Mouse (Mus musculus) layer of hippocampus, postnatal 25 days (tissue): ENCODE measurements around the gene Tigd4. TPM values are rescaled to one million over a fixed set of nuclear protein-coding genes. Genes with fewer than 3 reads are reported as not detected.
A peak's percentile ranks its signal among the peaks of the same experiment; 100 is the strongest.
"Not testable (repeated sequence)": the region's sequence is repeated elsewhere in the genome, so short reads cannot be mapped to it uniquely, and the experiment has no call there.

Experiments
- DNase-seq, 2 experiments: peaks; one replicate each; pipeline ENCODE4 v3.0.0; 2022; ENCODE audit warnings: mixed read lengths in 2 of 2, low spot score in 1 of 2; ENCODE audit errors: extremely low spot score in 1 of 2
- total RNA-seq, 2 experiments: library from RNA; stranded (reverse); gene quantifications; 2 replicates each; pipeline ENCODE4 v1.2.3; 2021

Tigd4 gene
- not detected for total RNA-seq

GRCm38 (mm10) chr3:84593274-84593673 is at the start of gene Tigd4:
Gene Tigd4 (plus strand): TSS chr3:84593574.
- DNase-seq = no peak

- no peak for DNase-seq
Measured at GRCm38 (mm10) chr3:84547177-84547576, 46.2 kb upstream of the Tigd4 start.

GRCm38 (mm10) chr3:84555780-84556179 is 37.6 kb upstream of the Tigd4 start:
- no peak for DNase-seq

GRCm38 (mm10) chr3:84558301-84558700 is 35.1 kb upstream of the Tigd4 start:
- no peak for DNase-seq

GRCm38 (mm10) chr3:84562911-84563310 is 30.5 kb upstream of the Tigd4 start:
- not testable (repeated sequence) for DNase-seq

GRCm38 (mm10) chr3:84563415-84563814 is 30.0 kb upstream of the Tigd4 start:
- no peak for DNase-seq

GRCm38 (mm10) chr3:84568540-84568939 is 24.8 kb upstream of the Tigd4 start:
- no peak for DNase-seq

GRCm38 (mm10) chr3:84569587-84569986 is 23.8 kb upstream of the Tigd4 start:
- no peak for DNase-seq

- no peak for DNase-seq
Measured at GRCm38 (mm10) chr3:84570501-84570900, 22.9 kb upstream of the Tigd4 start.

GRCm38 (mm10) chr3:84580716-84581115 is 12.7 kb upstream of the Tigd4 start:
- no peak for DNase-seq

GRCm38 (mm10) chr3:84581696-84582022 is 11.7 kb upstream of the Tigd4 start:
- DNase-seq = no peak

GRCm38 (mm10) chr3:84582023-84582912 is 11.1 kb upstream of the Tigd4 start, which contains the start of gene Arfip1:
Gene Arfip1 (minus strand): TSS chr3:84582625.
- DNase-seq = peak; percentile 90 to 92

GRCm38 (mm10) chr3:84582913-84583276 is 10.5 kb upstream of the Tigd4 start:
- DNase-seq = no peak

- DNase-seq = no peak
Measured at GRCm38 (mm10) chr3:84586736-84587135, 6.6 kb upstream of the Tigd4 start.

- DNase-seq = peak in 1 of 2 experiments; percentile 17
Measured at GRCm38 (mm10) chr3:84594894-84595676, 1.7 kb downstream of the Tigd4 start.

- DNase-seq = no peak
Measured at GRCm38 (mm10) chr3:84595677-84596234, 2.4 kb downstream of the Tigd4 start.

- DNase-seq = no peak
Measured at GRCm38 (mm10) chr3:84597996-84598734, 4.8 kb downstream of the Tigd4 start.

GRCm38 (mm10) chr3:84598756-84599155 is 5.4 kb downstream of the Tigd4 start:
- no peak for DNase-seq

- DNase-seq = no peak
Measured at GRCm38 (mm10) chr3:84601870-84602495, 8.6 kb downstream of the Tigd4 start.

- DNase-seq = no peak
Measured at GRCm38 (mm10) chr3:84602759-84603158, 9.4 kb downstream of the Tigd4 start.
